Mouse (Mus musculus): ENCODE measurements around the gene Comt. TPM values are rescaled to one million over a fixed set of nuclear protein-coding genes. Genes with fewer than 3 reads are reported as not detected.

Comt gene
- total and polyA plus RNA-seq, 3 experiments: 139 to 208 (median 150) TPM

DNA sequence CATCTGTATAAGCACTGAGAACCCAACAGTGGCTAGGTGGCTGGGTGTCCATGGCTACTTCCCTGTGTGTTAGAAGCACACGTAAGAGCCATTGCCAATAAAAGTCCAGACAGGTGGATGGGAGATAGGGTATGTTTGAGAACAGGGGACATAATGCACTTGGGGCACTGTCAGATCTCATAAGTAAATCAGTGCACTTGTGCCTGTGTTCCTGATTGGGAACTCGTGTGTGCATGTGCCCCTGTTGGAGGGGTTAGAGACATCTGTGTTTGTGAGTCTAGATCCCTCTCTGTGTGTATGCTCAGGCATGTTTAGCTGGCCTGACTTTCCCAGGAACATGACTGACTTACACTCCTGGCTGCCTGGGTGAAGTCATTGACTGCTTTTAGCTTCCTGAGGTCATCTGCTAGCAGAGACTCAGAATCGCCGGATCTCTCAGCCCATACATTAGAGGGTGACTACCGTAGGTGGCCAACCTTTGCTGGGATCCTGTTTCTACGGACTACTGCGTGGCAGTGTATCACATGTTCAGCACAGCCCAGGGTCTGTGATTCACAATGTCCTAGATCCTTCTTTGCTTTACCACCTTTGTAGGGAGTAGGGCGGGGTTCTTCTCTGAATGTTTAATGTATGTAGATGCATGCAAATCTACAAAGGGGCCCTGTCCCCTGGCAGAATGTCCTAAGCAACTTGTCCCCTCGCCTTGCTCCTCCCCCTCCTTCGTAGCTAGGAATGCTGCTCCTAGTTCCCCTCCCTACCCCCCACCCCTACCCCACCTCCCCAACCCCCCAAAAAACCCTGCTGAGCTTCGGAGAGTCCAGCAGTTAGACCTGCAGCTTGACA is 31.7 kb downstream of the Comt start:
- H3K4me1 ChIP-seq (ENCODE audit: control insufficient read depth, insufficient read depth, low read length): peaks cover 13% of the 10 kb centered on the region
- peak in 1 of 2 experiments; percentile 46 for DNase-seq
- peak overlapping the region; percentile 70 for H3K27ac ChIP-seq
- no peaks in the 10 kb centered on the region for H3K27me3 ChIP-seq (ENCODE audit: control insufficient read depth, insufficient read depth, low read length)
- no peaks in the 10 kb centered on the region for H3K79me2 ChIP-seq (replicated peaks; ENCODE audit: control insufficient read depth, insufficient read depth, low read length)
- no peak overlapping the region for H3K4me3 ChIP-seq
- intact Hi-C loops (cut with DNase I): no loop called here
- WGBS: 38% methylated on average over 11 of the region's 11 CpGs
- peak overlapping the region; percentile 45 for H3K9ac ChIP-seq (ENCODE audit: low read depth, low read length)
- no peaks in the 10 kb centered on the region for H3K36me3 ChIP-seq (ENCODE audit: control insufficient read depth, insufficient read depth, low read length)
- no peak for TF ChIP-seq CTCF (IDR thresholded peaks at IDR 0.05)
- no peak for TF ChIP-seq EP300 (IDR thresholded peaks at IDR 0.05; ENCODE audit: insufficient read depth, low read depth, low read length)
- no peak for TF ChIP-seq POLR2A (IDR thresholded peaks at IDR 0.05; ENCODE audit: insufficient read depth, low read depth, low read length)

- no peak for TF ChIP-seq CTCF (IDR thresholded peaks at IDR 0.05)
- no peak for TF ChIP-seq EP300 (IDR thresholded peaks at IDR 0.05; ENCODE audit: insufficient read depth, low read depth, low read length)
- TF ChIP-seq POLR2A (IDR thresholded peaks at IDR 0.05; ENCODE audit: insufficient read depth, low read depth, low read length): no peak
- no peak overlapping the region for H3K4me3 ChIP-seq
- no peak overlapping the region; the same call in 1 of the 2 replicates for H3K27ac ChIP-seq
- no peak for DNase-seq
- H3K36me3 ChIP-seq (ENCODE audit: control insufficient read depth, insufficient read depth, low read length): no peaks in the 10 kb centered on the region
- H3K4me1 ChIP-seq (ENCODE audit: control insufficient read depth, insufficient read depth, low read length): peaks cover 13% of the 10 kb centered on the region
- H3K27me3 ChIP-seq (ENCODE audit: control insufficient read depth, insufficient read depth, low read length): no peaks in the 10 kb centered on the region
- no peak overlapping the region for H3K9ac ChIP-seq (ENCODE audit: low read depth, low read length)
- WGBS: 84% methylated on average over 3 of the region's 3 CpGs
- H3K79me2 ChIP-seq (replicated peaks; ENCODE audit: control insufficient read depth, insufficient read depth, low read length): no peaks in the 10 kb centered on the region
- intact Hi-C loops (cut with DNase I): no loop called here
These were observed 32.6 kb downstream of the Comt start for GRCm38 (mm10) chr16:18394056-18394455.

DNA sequence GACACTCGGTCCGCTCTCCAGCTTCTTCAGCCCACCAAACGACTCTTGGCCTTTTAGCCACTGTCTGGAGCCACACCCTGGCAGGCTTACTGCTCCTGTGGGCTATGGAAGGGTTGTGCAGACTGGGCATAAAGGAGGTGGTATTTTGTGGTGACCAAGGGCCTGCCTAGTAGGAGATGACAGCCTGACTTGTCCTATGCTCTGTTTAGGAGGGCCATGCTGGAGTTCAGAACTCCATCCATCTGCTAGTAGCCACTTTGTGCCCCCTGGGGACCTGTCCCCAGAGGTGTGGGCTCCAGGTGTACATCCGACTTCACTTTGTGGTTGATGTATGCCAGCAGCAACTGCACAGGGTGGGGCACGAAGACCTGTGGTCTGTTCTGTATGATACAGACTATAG is 33.1 kb downstream of the Comt start:
- no peak for DNase-seq
- Histone ChIP-seq H3K4me1 (ENCODE audit: control insufficient read depth, insufficient read depth, low read length) (peaks cover 13% of the 10 kb centered on the region), H3K79me2 (replicated peaks; ENCODE audit: control insufficient read depth, insufficient read depth, low read length) (no peaks in the 10 kb centered on the region), H3K4me3 (peak overlapping the region; percentile 85; the same call in 1 of the 2 replicates), H3K27ac (peak overlapping the region; percentile 86), H3K27me3 (ENCODE audit: control insufficient read depth, insufficient read depth, low read length) (no peaks in the 10 kb centered on the region), H3K36me3 (ENCODE audit: control insufficient read depth, insufficient read depth, low read length) (no peaks in the 10 kb centered on the region), H3K9ac (ENCODE audit: low read depth, low read length) (no peak overlapping the region)
- 77% methylated on average over 5 of the region's 5 CpGs for WGBS
- TF ChIP-seq POLR2A (IDR thresholded peaks at IDR 0.05; ENCODE audit: insufficient read depth, low read depth, low read length) (no peak), EP300 (IDR thresholded peaks at IDR 0.05; ENCODE audit: insufficient read depth, low read depth, low read length) (no peak), CTCF (IDR thresholded peaks at IDR 0.05) (no peak)
- intact Hi-C loops (cut with DNase I): loop anchor here (2.0 kb wide), 1 partner anchor 33 kb away; the partner anchor contains the start of genes Comt and Txnrd2

DNA sequence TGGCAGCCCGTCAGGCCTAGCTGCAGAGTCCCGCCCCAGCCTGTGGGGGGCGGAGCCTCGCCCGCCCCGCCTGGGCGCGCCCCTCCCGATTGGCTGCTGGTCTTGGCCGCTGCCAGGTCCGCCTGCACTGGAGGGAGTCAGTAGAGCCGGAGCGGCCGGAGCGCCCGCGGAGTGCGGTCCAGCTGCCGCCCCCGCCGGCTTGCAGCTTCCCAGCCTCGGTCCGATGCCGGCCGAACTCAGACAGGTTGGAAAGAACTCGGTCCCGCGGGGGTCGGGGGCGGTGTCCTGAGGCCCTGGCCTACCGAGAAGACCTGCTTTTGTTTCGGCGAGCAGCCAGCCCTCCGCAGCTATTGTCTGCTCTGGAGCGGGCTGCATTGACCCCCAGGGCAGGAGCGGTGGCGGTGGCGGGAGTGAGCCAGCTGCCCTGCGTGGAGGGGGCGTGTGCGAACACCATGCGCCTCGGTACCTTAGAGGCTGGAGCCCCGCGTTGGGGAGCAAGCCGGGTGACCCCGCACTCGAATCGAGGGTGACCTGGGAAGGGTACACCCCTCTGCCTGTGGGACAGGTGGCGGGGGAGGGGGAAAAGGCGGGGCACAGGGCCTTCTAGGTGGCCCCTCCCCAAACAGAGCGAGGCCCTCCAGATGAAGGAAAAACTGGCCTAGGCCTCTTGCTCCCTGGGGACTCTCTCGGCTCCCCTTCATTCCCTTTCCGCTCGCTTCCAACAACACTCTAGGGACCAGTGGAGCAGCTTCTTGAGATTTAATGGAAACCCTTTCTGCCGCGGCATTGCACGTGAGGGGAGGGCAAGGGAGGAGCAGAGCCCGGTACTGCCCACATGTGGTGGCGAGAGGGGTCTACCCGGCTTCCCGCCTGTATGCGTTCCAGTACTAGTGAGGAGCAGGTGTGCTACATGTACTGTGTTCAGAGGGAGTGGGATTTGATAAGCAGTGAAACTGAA is 33.9 kb downstream of the Comt start:
- 2% methylated on average over 63 of the region's 63 CpGs for WGBS
- intact Hi-C loops (cut with DNase I): loop anchor here (2.0 kb wide), 1 partner anchor 34 kb away; the partner anchor contains the start of genes Comt and Txnrd2
- peak overlapping the region; percentile 86 for H3K27ac ChIP-seq
- no peaks in the 10 kb centered on the region for H3K27me3 ChIP-seq (ENCODE audit: control insufficient read depth, insufficient read depth, low read length)
- H3K9ac ChIP-seq (ENCODE audit: low read depth, low read length): peak overlapping the region; percentile 68
- TF ChIP-seq EP300 (IDR thresholded peaks at IDR 0.05; ENCODE audit: insufficient read depth, low read depth, low read length) (no peak), CTCF (IDR thresholded peaks at IDR 0.05) (peak; percentile 66), POLR2A (IDR thresholded peaks at IDR 0.05; ENCODE audit: insufficient read depth, low read depth, low read length) (peak; percentile 63)
- DNase-seq: peak; percentile 91 to 93
- no peaks in the 10 kb centered on the region for H3K79me2 ChIP-seq (replicated peaks; ENCODE audit: control insufficient read depth, insufficient read depth, low read length)
- peaks cover 16% of the 10 kb centered on the region for H3K4me1 ChIP-seq (ENCODE audit: control insufficient read depth, insufficient read depth, low read length)
- no peaks in the 10 kb centered on the region for H3K36me3 ChIP-seq (ENCODE audit: control insufficient read depth, insufficient read depth, low read length)
- H3K4me3 ChIP-seq: peak overlapping the region; percentile 85

GRCm38 (mm10) chr16:18391728-18392127 is 34.9 kb downstream of the Comt start:
- WGBS: 94% methylated on average over 3 of the region's 3 CpGs
- no peak overlapping the region for H3K4me3 ChIP-seq
- no peak for TF ChIP-seq POLR2A (IDR thresholded peaks at IDR 0.05; ENCODE audit: insufficient read depth, low read depth, low read length)
- peaks cover 16% of the 10 kb centered on the region for H3K4me1 ChIP-seq (ENCODE audit: control insufficient read depth, insufficient read depth, low read length)
- H3K36me3 ChIP-seq (ENCODE audit: control insufficient read depth, insufficient read depth, low read length): no peaks in the 10 kb centered on the region
- no peak overlapping the region for H3K27ac ChIP-seq
- no peaks in the 10 kb centered on the region for H3K79me2 ChIP-seq (replicated peaks; ENCODE audit: control insufficient read depth, insufficient read depth, low read length)
- H3K9ac ChIP-seq (ENCODE audit: low read depth, low read length): no peak overlapping the region
- H3K27me3 ChIP-seq (ENCODE audit: control insufficient read depth, insufficient read depth, low read length): no peaks in the 10 kb centered on the region
- no peak for DNase-seq
- intact Hi-C loops (cut with DNase I): loop anchor here (2.0 kb wide), 1 partner anchor 35 kb away; the partner anchor contains the start of genes Comt and Txnrd2

Data from heart, adult 2 months (tissue).